In the genomic region with DNA sequence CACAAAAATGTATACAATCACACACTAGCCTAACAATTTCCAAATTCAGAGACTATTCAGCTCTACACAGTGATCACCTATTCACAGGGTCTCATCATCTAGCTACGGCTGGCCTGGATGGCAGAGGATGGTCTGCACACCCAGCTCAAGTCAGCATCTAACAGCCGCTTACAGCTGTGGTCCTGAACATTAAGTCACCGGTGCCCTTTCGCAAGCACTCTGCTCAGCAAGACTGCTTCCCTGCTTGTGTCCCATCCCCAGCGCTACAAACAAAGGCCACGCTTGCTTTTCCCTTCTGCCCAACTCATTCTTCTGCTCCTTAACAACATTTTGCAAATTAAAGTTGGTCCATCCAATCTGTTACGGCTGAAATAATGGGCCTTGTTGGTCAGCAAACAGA, we compare ENCODE assay signal across 9 mouse cellular contexts. TPM values are rescaled to one million over a fixed set of nuclear protein-coding genes. Genes with fewer than 3 reads are reported as not detected.
DNase-seq lines count a peak whose midpoint lies in the region; ATAC-seq and TF ChIP-seq lines count a peak whose summit lies in the region.
"Had no signal": no experiment of that assay in that cellular context is flagged by ENCODE, and none has a peak within 500 bp of the region (broad histone marks: within the 10 kb centered on the region; RNA-seq: fewer than 3 reads in every experiment).

No protein-coding gene starts in this region.

- WGBS in cerebellum, adult 2 months = 70% methylated on average over 7 of the region's 7 CpGs
- WGBS in hindbrain, embryonic 12.5 days = 61% methylated on average over 7 of the region's 7 CpGs

- H3K79me2 ChIP-seq in CH12.LX (replicated peaks; ENCODE audit: control insufficient read depth, extremely low read depth, insufficient read depth, poor library complexity, severe bottlenecking) = peaks cover 39% of the 10 kb centered on the region

- no peak for TF ChIP-seq EP300 in CH12.LX (IDR thresholded peaks at IDR 0.05; ENCODE audit: low read length)

- TF ChIP-seq POLR2A in cerebellum, adult 2 months (IDR thresholded peaks at IDR 0.05; ENCODE audit: borderline replicate concordance, insufficient read depth, low read length) = no peak
- TF ChIP-seq POLR2A in CH12.LX (IDR thresholded peaks at IDR 0.05; ENCODE audit: low read depth, low read length) = no peak

- TF ChIP-seq CTCF in cerebellum, adult 2 months (IDR thresholded peaks at IDR 0.05; ENCODE audit: borderline replicate concordance, insufficient read depth, low read depth, low read length) = no peak
- no peak for TF ChIP-seq CTCF in CH12.LX (conservative IDR thresholded peaks at IDR 0.05 in 1 of 2, IDR thresholded peaks at IDR 0.05 in 1 of 2; ENCODE audit: low read depth in 2 of 2, low read length in 2 of 2)

- H3K9me3 ChIP-seq in CH12.LX (replicated peaks; ENCODE audit: low read length) = no peaks in the 10 kb centered on the region
- H3K9me3 ChIP-seq in hindbrain, embryonic 12.5 days (replicated peaks) = no peaks in the 10 kb centered on the region

- H3K4me3 ChIP-seq in cerebellum, adult 2 months (replicated peaks; ENCODE audit: insufficient read depth, low read depth, low read length) = peak overlapping the region; percentile 16
- H3K4me3 ChIP-seq in CH12.LX (replicated peaks in 1 of 3; ENCODE audit: low read depth in 2 of 3, low read length in 2 of 3, poor library complexity in 1 of 3) = no peak overlapping the region
- H3K4me3 ChIP-seq in hindbrain, embryonic 12.5 days = peak overlapping the region; percentile 13; the same call in 1 of the 2 replicates

- H3K36me3 ChIP-seq in CH12.LX (replicated peaks in 1 of 2; ENCODE audit: control insufficient read depth in 1 of 2, insufficient read depth in 1 of 2, low read length in 1 of 2) = peaks cover 23 to 33% of the 10 kb centered on the region in 2 experiments
- H3K36me3 ChIP-seq in hindbrain, embryonic 12.5 days = peaks cover 33% of the 10 kb centered on the region

- H3K4me1 ChIP-seq in cerebellum, adult 2 months (ENCODE audit: control insufficient read depth, insufficient read depth, low read length) = peaks cover 5% of the 10 kb centered on the region
- peaks cover 21 to 62% of the 10 kb centered on the region in 2 experiments for H3K4me1 ChIP-seq in CH12.LX (ENCODE audit: control insufficient read depth in 1 of 2, insufficient read depth in 2 of 2)
- H3K4me1 ChIP-seq in hindbrain, embryonic 12.5 days = peaks cover 25% of the 10 kb centered on the region

- H3K4me2 ChIP-seq in CH12.LX (ENCODE audit: insufficient read depth, low read depth, poor library complexity, severe bottlenecking) = 0 out of 2 replicates have a peak overlapping the region, but pooled peaks have one; percentile 93
- peak overlapping the region; percentile 81 for H3K4me2 ChIP-seq in hindbrain, embryonic 12.5 days (replicated peaks)

- TF ChIP-seq RAD21 in CH12.LX (IDR thresholded peaks at IDR 0.05; ENCODE audit: low read depth, low read length) = no peak

- H3K9ac ChIP-seq in CH12.LX (ENCODE audit: insufficient read depth, low read depth) = no peak overlapping the region
- H3K9ac ChIP-seq in hindbrain, embryonic 12.5 days = no peak overlapping the region

- dilution Hi-C loops in CH12.LX (cut with MboI; ENCODE audit: extremely low pct_ligation_motif_present, extremely low pct_unique_long_range_greater_than_20kb, low sequenced_read_pairs) = no loop called here

- no peaks in the 10 kb centered on the region for H3K27me3 ChIP-seq in cerebellum, adult 2 months (ENCODE audit: control insufficient read depth, insufficient read depth, low read length)
- no peaks in the 10 kb centered on the region for H3K27me3 ChIP-seq in CH12.LX (replicated peaks)
- peaks cover 5% of the 10 kb centered on the region; the same call in 1 of the 2 replicates for H3K27me3 ChIP-seq in hindbrain, embryonic 12.5 days

- no peak for DNase-seq in cerebellum, adult 2 months
- DNase-seq in cerebellum, adult 9-10 months = no peak
- DNase-seq in CH12.LX (ENCODE audit: extremely low read depth) = no peak
- DNase-seq in lung, postnatal 14 days = peak; percentile 23
- no peak for DNase-seq in B cell, adult 2 months
- DNase-seq in spleen, postnatal 36 days (ENCODE audit: low spot score in 2 of 2) = no peak
- DNase-seq: adrenal gland, postnatal 36 days had no signal

- no peak for ATAC-seq in hindbrain, embryonic 12.5 days (ENCODE audit: low FRiP score)
- ATAC-seq in cerebellum, adult (ENCODE audit: insufficient number of reproducible peaks, low FRiP score, low TSS enrichment) = no peak

- H3K27ac ChIP-seq in cerebellum, adult 2 months (ENCODE audit: insufficient read depth, low read length) = no peak overlapping the region
- H3K27ac ChIP-seq in CH12.LX (ENCODE audit: insufficient read depth, low read depth) = no peak overlapping the region
- no peak overlapping the region for H3K27ac ChIP-seq in hindbrain, embryonic 12.5 days

- in situ Hi-C loops in CH12.LX (cut with MboI; ENCODE audit: low pct_ligation_motif_present, low pct_unique_long_range_greater_than_20kb, low sequenced_read_pairs) = loop anchor here (10.0 kb wide), 1 partner anchor 302 kb away; the partner anchor contains the start of gene Tomm5

TF ChIP-seq in CH12.LX, 34 proteins besides CTCF, POLR2A, EP300 and RAD21:
- no peak for TF ChIP-seq MAZ (IDR thresholded peaks at IDR 0.05; ENCODE audit: low read depth, low read length)
- no peak for TF ChIP-seq TCF12 (IDR thresholded peaks at IDR 0.05; ENCODE audit: low read depth, low read length)
- no peak for TF ChIP-seq ZKSCAN1 (IDR thresholded peaks at IDR 0.05; ENCODE audit: borderline replicate concordance, low read depth, low read length)
- no peak for TF ChIP-seq HCFC1 (IDR thresholded peaks at IDR 0.05; ENCODE audit: low read depth, low read length)
- TF ChIP-seq CHD1 (IDR thresholded peaks at IDR 0.05; ENCODE audit: low read depth, low read length) = no peak

RNA-seq across cellular contexts. Expression of gene Slc25a51, which starts 2.2 kb away (rescaled TPM):
- polyA plus RNA-seq in cerebellum, adult 2 months (2012; rRNA removed) = 93.8 and 98.9 TPM in 2 replicates
- total RNA-seq in CH12.LX (2012; rRNA removed) (30.3 and 44.4 TPM in 2 replicates), CH12.LX (2014; rRNA removed) (37.1 and 44.7 TPM in 2 replicates)
- polyA plus RNA-seq in CH12.LX (2012; ENCODE audit: insufficient read length, low read depth) = 26.3 and 27.6 TPM in 2 replicates
- 78.7 and 82.7 TPM in 2 replicates for polyA plus RNA-seq in hindbrain, embryonic 12.5 days (2016; fragmentation: Nextera tagmentation; extraction: Ambion mirVana)

Comparison
In these comparisons a context has a peak if more than half of its experiments do, and no peak if none do; other contexts are left out.
1. H3K4me3 ChIP-seq: peak in cerebellum, adult 2 months (single experiment) and hindbrain, embryonic 12.5 days (single experiment); none in CH12.LX (0 of 3).